Mouse (Mus musculus) heart, adult 2 months (tissue): Measurements from ENCODE around the gene Anxa2. TPM values are rescaled to one million over a fixed set of nuclear protein-coding genes. Genes with fewer than 3 reads are reported as not detected.

Source experiments
- DNase-seq, 2 experiments: peaks; one replicate each; pipeline ENCODE4 v3.0.0; 2021
- H3K27ac ChIP-seq: fragments of 200-600 bp; 2 replicates; pipeline ENCODE4 v1.8.1; 2022
- H3K27me3 ChIP-seq: fragments of 200-500 bp; 2 replicates; pipeline ENCODE4 v1.6.1; 2012; ENCODE audit warnings: mild to moderate bottlenecking, low read length, inconsistent platforms, mixed read lengths; ENCODE audit not compliant: control insufficient read depth, insufficient read depth
- H3K36me3 ChIP-seq: fragments of 200-500 bp; 2 replicates; pipeline ENCODE4 v1.6.1; 2012; ENCODE audit warnings: low read length, inconsistent platforms; ENCODE audit not compliant: control insufficient read depth, insufficient read depth
- H3K4me1 ChIP-seq: fragments of 200-500 bp; 2 replicates; pipeline ENCODE4 v1.6.1; 2011; ENCODE audit warnings: low read length; ENCODE audit not compliant: control insufficient read depth, insufficient read depth
- H3K4me3 ChIP-seq: fragments of 200-600 bp; 2 replicates; pipeline ENCODE4 v1.8.1; 2022
- H3K79me2 ChIP-seq: fragments of 200-500 bp; replicated peaks from 2 replicates; pipeline ENCODE4 v1.6.1; 2012; ENCODE audit warnings: mild to moderate bottlenecking, inconsistent platforms, low read length, moderate library complexity, mixed read lengths; ENCODE audit not compliant: control insufficient read depth, insufficient read depth
- H3K9ac ChIP-seq: fragments of 200-500 bp; 2 replicates; pipeline ENCODE4 v1.6.1; 2012; ENCODE audit warnings: low read depth, mild to moderate bottlenecking, control low read depth, inconsistent platforms, low read length, mixed read lengths
- CTCF ChIP-seq: fragments of 200-600 bp; IDR thresholded peaks from 2 replicates; pipeline ENCODE4 v1.8.1; 2022; ENCODE audit warnings: antibody characterized with exemption, mild to moderate bottlenecking, moderate library complexity
- EP300 ChIP-seq: fragments of 200-500 bp; IDR thresholded peaks from 2 replicates; pipeline ENCODE4 v1.6.1; 2011; ENCODE audit warnings: low read depth, low read length, control low read depth; ENCODE audit not compliant: insufficient read depth
- POLR2A ChIP-seq: fragments of 200-500 bp; IDR thresholded peaks from 2 replicates; pipeline ENCODE4 v1.6.1; 2011; ENCODE audit warnings: mild to moderate bottlenecking, low read depth, low read length, control low read depth; ENCODE audit not compliant: insufficient read depth
- WGBS: fragments of 180-500 bp; shearing (Covaris S2); methylation state at CpG from one replicate; pipeline ENCODE4 v1.1.7; 2018; 5-methylcytosine and 5-hydroxymethylcytosine counted together
- intact Hi-C: fragments of 180-260 bp; cut with DNase I; formaldehyde crosslinking; loops from one replicate; pipeline ENCODE4 v1.15.1; 2025
- long read RNA-seq: library from polyadenylated mRNA; stranded (forward); transcript quantifications from one replicate; pipeline ENCODE4 v2.0.0, GENCODE M21; 2021
- polyA plus RNA-seq: library from polyadenylated mRNA; depleted of rRNA; stranded (reverse); fragments of >200 nt; gene quantifications from 2 replicates; pipeline ENCODE4 v1.2.3, GENCODE M21; 2012; rRNA removed
- total RNA-seq, 2 experiments: library from RNA; stranded (reverse); gene quantifications; 2 replicates each; pipeline ENCODE4 v1.2.3; 2021

Gene Anxa2
- total RNA-seq: 10 to 100 TPM; 59.7 to 72.5 TPM
- polyA plus RNA-seq: 97.4 and 123 TPM in 2 replicates
- long read RNA-seq, transcript Anxa2-201 (13 exons, 1,447 nt): major isoform, 99 of 105 reads
- long read RNA-seq, partial matches to known transcripts: 4 of 105 reads
- long read RNA-seq, other reads (novel, unspliced or antisense): 2 of 105 reads

- intact Hi-C loops: no loop called here
Observed at GRCm38 (mm10) chr9:69453066-69453900, at the start of gene Anxa2. Gene Anxa2 (plus strand): TSS chr9:69453620.

GRCm38 (mm10) chr9:69404671-69405070, 48.7 kb upstream of the Anxa2 start:
- intact Hi-C loops: no loop called here
- no peaks in the 10 kb centered on the region for H3K4me1 ChIP-seq
- no peaks in the 10 kb centered on the region for H3K27me3 ChIP-seq
- no peak overlapping the region for H3K9ac ChIP-seq
- H3K79me2 ChIP-seq: no peaks in the 10 kb centered on the region
- 78% methylated on average over 6 of the region's 6 CpGs for WGBS
- TF ChIP-seq CTCF: no peak
- TF ChIP-seq EP300: no peak
- TF ChIP-seq POLR2A: no peak
- no peak overlapping the region for H3K27ac ChIP-seq
- no peak overlapping the region for H3K4me3 ChIP-seq
- DNase-seq: no peak
- no peaks in the 10 kb centered on the region; the same call in 1 of the 2 replicates for H3K36me3 ChIP-seq

More at GRCm38 (mm10) chr9:69453066-69453900, at the start of gene Anxa2:
- TF ChIP-seq POLR2A: peak; percentile 70
- TF ChIP-seq CTCF: no peak
- peak; percentile 93 for DNase-seq
- H3K4me1 ChIP-seq: peaks cover 25% of the 10 kb centered on the region
- H3K27me3 ChIP-seq: no peaks in the 10 kb centered on the region
- peak within 1 kb of the TSS; percentile 91 for H3K4me3 ChIP-seq
- H3K27ac ChIP-seq: peak within 1 kb of the TSS; percentile 96
- WGBS: 13% methylated on average over 37 of the region's 37 CpGs
- H3K9ac ChIP-seq: peak within 1 kb of the TSS; percentile 88
- H3K36me3 ChIP-seq: peaks cover 7% of the 10 kb centered on the region
- no peaks in the 10 kb centered on the region for H3K79me2 ChIP-seq

DNA sequence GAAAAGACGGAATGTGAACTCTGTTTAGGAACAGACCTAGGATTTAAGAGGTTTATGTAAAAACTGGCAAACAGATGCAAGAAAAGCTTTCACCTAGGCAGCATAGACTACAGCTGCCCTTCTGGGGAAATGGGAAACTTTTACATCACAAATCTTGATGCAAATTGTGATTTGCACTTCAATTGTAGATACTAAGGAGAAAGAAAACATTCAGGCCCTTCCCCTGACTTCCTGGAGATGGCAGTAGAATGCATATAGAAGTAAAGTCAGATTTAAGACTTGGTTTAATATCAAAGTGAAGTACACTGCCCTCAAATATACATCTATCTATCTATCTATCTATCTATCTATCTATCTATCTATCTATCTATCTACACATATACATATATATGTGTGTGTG, 33.9 kb upstream of the Anxa2 start:
- 98% methylated on average over 1 of the region's 1 CpGs for WGBS
- Histone ChIP-seq H3K27me3 (no peaks in the 10 kb centered on the region), H3K4me1 (no peaks in the 10 kb centered on the region), H3K9ac (no peak overlapping the region), H3K79me2 (no peaks in the 10 kb centered on the region), H3K4me3 (no peak overlapping the region), H3K27ac (no peak overlapping the region), H3K36me3 (no peaks in the 10 kb centered on the region)
- TF ChIP-seq EP300 (no peak), CTCF (peak; percentile 78)
- intact Hi-C loops: loop anchor here (1.0 kb wide), 1 partner anchor 61 kb away; no protein-coding TSS in a partner anchor
- no peak for DNase-seq

- Histone ChIP-seq H3K9ac (no peak overlapping the region), H3K27me3 (no peaks in the 10 kb centered on the region), H3K36me3 (no peaks in the 10 kb centered on the region), H3K27ac (no peak overlapping the region), H3K79me2 (no peaks in the 10 kb centered on the region), H3K4me1 (no peaks in the 10 kb centered on the region; the same call in 1 of the 2 replicates), H3K4me3 (no peak overlapping the region)
- intact Hi-C loops: no loop called here
- no peak for DNase-seq
- WGBS: 88% methylated on average over 3 of the region's 3 CpGs
- TF ChIP-seq CTCF (no peak), EP300 (no peak), POLR2A (no peak)
Observed at GRCm38 (mm10) chr9:69430531-69430930, 22.9 kb upstream of the Anxa2 start.

GRCm38 (mm10) chr9:69431863-69432555, 21.4 kb upstream of the Anxa2 start:
- no peak overlapping the region for H3K4me3 ChIP-seq
- TF ChIP-seq EP300 (no peak), POLR2A (no peak), CTCF (no peak)
- no peak overlapping the region for H3K9ac ChIP-seq
- H3K36me3 ChIP-seq: no peaks in the 10 kb centered on the region
- H3K27ac ChIP-seq: no peak overlapping the region
- no peaks in the 10 kb centered on the region; the same call in 1 of the 2 replicates for H3K4me1 ChIP-seq
- intact Hi-C loops: no loop called here
- no peak for DNase-seq
- WGBS: 76% methylated on average over 6 of the region's 6 CpGs
- no peaks in the 10 kb centered on the region for H3K27me3 ChIP-seq
- H3K79me2 ChIP-seq: no peaks in the 10 kb centered on the region

GRCm38 (mm10) chr9:69435194-69435593, 18.2 kb upstream of the Anxa2 start:
- WGBS: 78% methylated on average over 10 of the region's 10 CpGs
- Histone ChIP-seq H3K27ac (no peak overlapping the region), H3K36me3 (no peaks in the 10 kb centered on the region), H3K4me3 (no peak overlapping the region), H3K4me1 (no peaks in the 10 kb centered on the region; the same call in 1 of the 2 replicates), H3K27me3 (no peaks in the 10 kb centered on the region), H3K79me2 (no peaks in the 10 kb centered on the region), H3K9ac (no peak overlapping the region)
- DNase-seq: no peak
- TF ChIP-seq POLR2A (no peak), CTCF (no peak), EP300 (no peak)
- intact Hi-C loops: no loop called here
